Mouse (Mus musculus) adipose tissue, adult 10 weeks (tissue): Measurements from ENCODE around the gene Bysl. TPM values are rescaled to one million over a fixed set of nuclear protein-coding genes. Genes with fewer than 3 reads are reported as not detected.

Experiments
- polyA plus RNA-seq: library from polyadenylated mRNA; stranded (reverse); fragments of 350-450 nt; fragmentation: Illumina TruSeq; extraction: RNeasy Lipid Tissue Mini Kit (QIAGEN cat#74804); gene quantifications from one replicate; pipeline ENCODE4 v1.2.3, GENCODE M21; 2014; ENCODE audit warnings: low read depth, low replicate concordance

Gene Bysl
- 6.9 TPM for polyA plus RNA-seq

GRCm38 (mm10) chr17:47610849-47611660 lies at the start of gene Bysl, which contains the start of the genes Med20 and Gm20517:
Gene Bysl, minus strand, starts transcription at chr17:47611492.
Gene Med20, plus strand, starts transcription at chr17:47611582.
Gene Gm20517, plus strand, starts transcription at chr17:47611589.

GRCm38 (mm10) chr17:47630678-47631065 lies 19.4 kb upstream of the Bysl start, which contains the start of gene Usp49:
Gene Usp49, plus strand, starts transcription at chr17:47630690.

Other genes with a start within 250 kb of the Bysl start
- gene Mrps10, start 242.6 kb downstream of the Bysl start, polyA plus RNA-seq, result 40.7 TPM
- gene Guca1b, start 226.1 kb downstream of the Bysl start, polyA plus RNA-seq, result 1.5 TPM
- 0.91 TPM for gene Guca1a, start 210.9 kb downstream of the Bysl start, polyA plus RNA-seq
- 3.6 TPM for gene AI661453, start 174.9 kb downstream of the Bysl start, polyA plus RNA-seq
- 16.0 TPM for gene 1700001C19Rik, start 174.1 kb downstream of the Bysl start, polyA plus RNA-seq
- 18.3 TPM for gene Taf8, start 109.2 kb downstream of the Bysl start, polyA plus RNA-seq
- 104 TPM for gene Ccnd3, start 106.4 kb downstream of the Bysl start, polyA plus RNA-seq
- gene Med20, start 90 bp upstream of the Bysl start, polyA plus RNA-seq, result 27.5 TPM
- gene Gm20517, start 97 bp upstream of the Bysl start, polyA plus RNA-seq, result 0.41 TPM
- 7.2 TPM for gene Usp49, start 19.2 kb upstream of the Bysl start, polyA plus RNA-seq
- gene Tomm6, start 76.9 kb upstream of the Bysl start, polyA plus RNA-seq, result 191 TPM
- 4.9 TPM for gene Frs3, start 77.5 kb upstream of the Bysl start, polyA plus RNA-seq
- gene Gm21981, start 83.0 kb upstream of the Bysl start, polyA plus RNA-seq, result 1.2 TPM
- gene Prickle4, start 83.2 kb upstream of the Bysl start, polyA plus RNA-seq, result 1.6 TPM
- not detected for gene Pgc, start 115.3 kb upstream of the Bysl start, polyA plus RNA-seq
- gene Tfeb, start 125.5 kb upstream of the Bysl start, polyA plus RNA-seq, result 15.0 TPM
- gene Mdfi, start 223.2 kb upstream of the Bysl start, polyA plus RNA-seq, result 4.5 TPM